ENCODE assay signal across 10 mouse cellular contexts in the genomic region with DNA sequence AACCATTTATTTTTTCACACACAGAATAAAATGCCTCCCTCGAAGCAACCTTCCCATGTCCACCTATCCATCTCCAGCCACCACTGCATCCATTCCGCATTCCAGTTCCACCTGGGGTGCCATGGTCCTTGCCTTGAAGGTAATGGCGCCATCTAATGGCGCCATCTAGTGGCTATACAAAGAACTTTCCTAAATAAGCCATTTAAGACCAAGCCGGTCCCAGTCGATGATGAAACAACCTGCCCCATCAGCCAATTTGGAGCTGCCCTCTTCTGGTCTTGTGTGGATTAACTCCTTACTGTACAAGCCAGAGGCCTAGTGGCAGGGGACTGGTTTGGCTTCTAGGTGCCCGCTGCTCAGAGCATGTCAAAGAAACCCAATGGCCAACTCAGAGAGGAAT. TPM values are rescaled to one million over a fixed set of nuclear protein-coding genes. Genes with fewer than 3 reads are reported as not detected.
DNase-seq lines count a peak whose midpoint lies in the region; ATAC-seq and TF ChIP-seq lines count a peak whose summit lies in the region.
"Had no signal": no experiment of that assay in that cellular context is flagged by ENCODE, and none has a peak within 500 bp of the region (broad histone marks: within the 10 kb centered on the region; RNA-seq: fewer than 3 reads in every experiment).

No protein-coding gene starts in this region.

- intact Hi-C loops in gastrocnemius, adult 2 months (cut with DNase I) = no loop called here

- H3K4me1 ChIP-seq in testis, adult 2 months (ENCODE audit: control insufficient read depth, insufficient read depth, low read length) = no peaks in the 10 kb centered on the region
- H3K4me1 ChIP-seq in forebrain, embryonic 14.5 days (ENCODE audit: control insufficient read depth, insufficient read depth, low read length) = no peaks in the 10 kb centered on the region
- H3K4me1 ChIP-seq in heart, embryonic 11.5 days (ENCODE audit: control insufficient read depth, insufficient read depth, low read length) = no peaks in the 10 kb centered on the region
- H3K4me1 ChIP-seq: heart, embryonic 13.5 days; liver, embryonic 15.5 days had no signal

- H3K9me3 ChIP-seq in forebrain, embryonic 14.5 days (replicated peaks; ENCODE audit: control insufficient read depth, low read length) = no peaks in the 10 kb centered on the region
- no peaks in the 10 kb centered on the region for H3K9me3 ChIP-seq in heart, embryonic 11.5 days (replicated peaks; ENCODE audit: control insufficient read depth, low read length)
- H3K9me3 ChIP-seq: heart, embryonic 13.5 days; liver, embryonic 15.5 days had no signal

- no peak for TF ChIP-seq POLR2A in testis, adult 2 months (IDR thresholded peaks at IDR 0.05; ENCODE audit: control insufficient read depth, low read depth, low read length)

- no peak overlapping the region for H3K9ac ChIP-seq in forebrain, embryonic 14.5 days (ENCODE audit: low read length)
- H3K9ac ChIP-seq in heart, embryonic 11.5 days (ENCODE audit: low read depth, low read length) = no peak overlapping the region
- H3K9ac ChIP-seq: heart, embryonic 13.5 days; liver, embryonic 15.5 days had no signal

- no peaks in the 10 kb centered on the region for H3K36me3 ChIP-seq in testis, adult 2 months (ENCODE audit: control insufficient read depth, insufficient read depth, low read length)
- H3K36me3 ChIP-seq in forebrain, embryonic 14.5 days (ENCODE audit: control insufficient read depth, insufficient read depth, low read length) = no peaks in the 10 kb centered on the region
- no peaks in the 10 kb centered on the region for H3K36me3 ChIP-seq in heart, embryonic 11.5 days (ENCODE audit: control insufficient read depth, insufficient read depth, low read length)
- H3K36me3 ChIP-seq: heart, embryonic 13.5 days; liver, embryonic 15.5 days had no signal

- no peak for DNase-seq in gastrocnemius, adult 2 months
- no peak for DNase-seq in gastrocnemius, postnatal 25 days
- DNase-seq in testis, postnatal 10 days (ENCODE audit: low spot score) = no peak
- DNase-seq in forebrain, embryonic 14.5 days (ENCODE audit: low spot score) = peak; percentile 44
- no peak for DNase-seq in layer of hippocampus, adult 9-11 months

- ATAC-seq in forebrain, embryonic 14.5 days = peak; percentile 48; the same call in 1 of the 2 replicates
- ATAC-seq in megakaryocyte, adult 5-6 weeks (ENCODE audit: poor library complexity, severe bottlenecking) = no peak
- ATAC-seq in heart, embryonic 11.5 days (replicated peaks; ENCODE audit: insufficient number of reproducible peaks, low FRiP score, low TSS enrichment) = no peak

- peak; percentile 47 for TF ChIP-seq CTCF in gastrocnemius, adult 2 months (IDR thresholded peaks at IDR 0.05)
- TF ChIP-seq CTCF in testis, adult 2 months (IDR thresholded peaks at IDR 0.05; ENCODE audit: control insufficient read depth, insufficient read depth, insufficient replicate concordance, low read depth, low read length) = peak; percentile 72

- WGBS in forebrain, embryonic 14.5 days = 22% methylated on average over 7 of the region's 7 CpGs
- WGBS in heart, embryonic 11.5 days (ENCODE audit: insufficient replicate concordance) = 20% methylated on average over 7 of the region's 7 CpGs

- no peak overlapping the region for H3K27ac ChIP-seq in gastrocnemius, adult 2 months
- no peak overlapping the region for H3K27ac ChIP-seq in testis, adult 2 months (ENCODE audit: control insufficient read depth, insufficient read depth, low read depth, low read length)
- no peak overlapping the region for H3K27ac ChIP-seq in forebrain, embryonic 14.5 days (ENCODE audit: low read depth, low read length)
- no peak overlapping the region for H3K27ac ChIP-seq in heart, embryonic 11.5 days (ENCODE audit: low read depth, low read length)
- H3K27ac ChIP-seq: heart, embryonic 13.5 days; liver, embryonic 15.5 days had no signal

- no peak overlapping the region for H3K4me2 ChIP-seq in forebrain, embryonic 14.5 days (ENCODE audit: low read length)
- no peak overlapping the region for H3K4me2 ChIP-seq in heart, embryonic 11.5 days
- H3K4me2 ChIP-seq: heart, embryonic 13.5 days; liver, embryonic 15.5 days had no signal

- H3K27me3 ChIP-seq in testis, adult 2 months (ENCODE audit: control insufficient read depth, insufficient read depth, low read length) = no peaks in the 10 kb centered on the region
- no peaks in the 10 kb centered on the region for H3K27me3 ChIP-seq in forebrain, embryonic 14.5 days (replicated peaks; ENCODE audit: control insufficient read depth, insufficient read depth, low read length)
- no peaks in the 10 kb centered on the region for H3K27me3 ChIP-seq in heart, embryonic 11.5 days (ENCODE audit: control insufficient read depth, insufficient read depth, low read length)
- H3K27me3 ChIP-seq: heart, embryonic 13.5 days; liver, embryonic 15.5 days had no signal

- no peak overlapping the region for H3K4me3 ChIP-seq in gastrocnemius, adult 2 months
- no peak overlapping the region for H3K4me3 ChIP-seq in testis, adult 2 months (ENCODE audit: control insufficient read depth, low read depth, low read length)
- no peak overlapping the region for H3K4me3 ChIP-seq in forebrain, embryonic 14.5 days (ENCODE audit: low read depth, low read length)
- no peak overlapping the region for H3K4me3 ChIP-seq in heart, embryonic 11.5 days (ENCODE audit: low read depth, low read length)
- H3K4me3 ChIP-seq: heart, embryonic 13.5 days; liver, embryonic 15.5 days had no signal

RNA-seq across cellular contexts. Expression of gene Gabra5, which starts 28.7 kb away (rescaled TPM):
- not detected for total RNA-seq in gastrocnemius, adult 2 months (2021)
- total RNA-seq in gastrocnemius, postnatal 25 days (2021) = not detected
- 0.60 and 0.78 TPM in 2 replicates for polyA plus RNA-seq in testis, adult 2 months (2012; rRNA removed)
- 24.1 and 29.6 TPM in 2 replicates for polyA plus RNA-seq in forebrain, embryonic 14.5 days (2014; fragmentation: Nextera tagmentation; extraction: Ambion mirVana)
- total RNA-seq in megakaryocyte, adult 5-6 weeks (2015) = not detected in 2 replicates
- total RNA-seq in megakaryocyte, adult 5-6 weeks (2017) = not detected in 2 replicates
- 0.14 TPM in 1 of 2 replicates, not detected in the other for polyA plus RNA-seq in heart, embryonic 11.5 days (2014; fragmentation: Nextera tagmentation; extraction: Ambion mirVana)
- polyA plus RNA-seq: liver, embryonic 15.5 days had no signal
